Comparison of ENCODE assay signal across 8 mouse cellular contexts in the genomic region with DNA sequence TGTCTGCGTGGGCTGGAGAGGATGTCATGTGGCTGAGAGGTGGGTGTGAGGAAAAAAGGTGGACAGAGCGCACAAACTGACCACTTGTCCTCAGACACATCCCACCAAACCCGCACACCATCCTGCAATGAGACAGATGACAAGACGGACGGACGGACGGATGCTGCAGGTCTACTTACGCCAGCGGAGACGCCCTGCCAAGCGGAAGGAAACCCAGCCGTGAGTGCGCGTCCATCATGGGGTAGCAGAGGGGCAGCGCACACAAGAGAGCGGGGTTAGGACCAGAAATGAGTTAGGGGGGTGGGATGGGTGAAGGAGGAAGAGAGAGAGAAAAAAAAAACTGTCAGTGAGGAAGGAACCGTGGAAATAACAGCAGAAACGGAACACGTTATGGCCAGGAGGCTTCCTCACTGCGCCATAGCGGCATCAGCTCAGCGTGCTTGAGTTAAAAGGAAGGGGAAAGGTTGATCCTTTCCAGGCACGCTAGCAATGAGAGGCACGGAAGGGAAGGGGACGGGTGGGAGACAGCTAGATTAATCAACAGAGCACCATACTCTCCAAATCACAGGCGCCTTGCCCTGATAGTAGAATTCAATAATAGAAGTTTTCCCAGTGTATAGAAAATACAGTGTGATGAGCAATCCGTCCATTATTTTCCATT. TPM values are rescaled to one million over a fixed set of nuclear protein-coding genes. Genes with fewer than 3 reads are reported as not detected.
A peak's percentile ranks its signal among the peaks of the same experiment; 100 is the strongest.
DNase-seq lines count a peak whose midpoint lies in the region; ATAC-seq and TF ChIP-seq lines count a peak whose summit lies in the region.

No protein-coding gene starts in this region.

- DNase-seq in cerebellum, adult 2 months, result peak in 1 of 2 experiments; percentile 36
- DNase-seq in cerebellum, postnatal 14 days, result no peak
- no peak for DNase-seq in urinary bladder, postnatal 25 days (ENCODE audit: low spot score)
- no peak for DNase-seq in urinary bladder, postnatal 4 days (ENCODE audit: low spot score in 2 of 2)

- H3K9ac ChIP-seq in limb, embryonic 12.5 days (replicated peaks), result no peak overlapping the region; the same call in 1 of the 2 replicates
- H3K9ac ChIP-seq in stomach, embryonic 16.5 days (ENCODE audit: low read length), result peak overlapping the region; percentile 44

- no peaks in the 10 kb centered on the region for H3K36me3 ChIP-seq in megakaryocyte, embryonic 14.5 days (replicated peaks; ENCODE audit: low read length)
- H3K36me3 ChIP-seq in limb, embryonic 12.5 days, result no peaks in the 10 kb centered on the region
- H3K36me3 ChIP-seq in stomach, embryonic 16.5 days (ENCODE audit: control insufficient read depth, insufficient read depth, low read length), result no peaks in the 10 kb centered on the region

- WGBS in cerebellum, adult 2 months, result 31% methylated on average over 27 of the region's 27 CpGs
- WGBS in limb, embryonic 12.5 days, result 32% methylated on average over 27 of the region's 27 CpGs
- 23% methylated on average over 27 of the region's 27 CpGs for WGBS in stomach, embryonic 16.5 days

- H3K4me2 ChIP-seq in limb, embryonic 12.5 days, result peak overlapping the region; percentile 57
- peak overlapping the region; percentile 61 for H3K4me2 ChIP-seq in stomach, embryonic 16.5 days (ENCODE audit: low read depth, low read length)

- H3K9me3 ChIP-seq in megakaryocyte, embryonic 14.5 days, result no peaks in the 10 kb centered on the region
- H3K9me3 ChIP-seq in limb, embryonic 12.5 days, result no peaks in the 10 kb centered on the region
- H3K9me3 ChIP-seq in stomach, embryonic 16.5 days (replicated peaks; ENCODE audit: control insufficient read depth, low read length), result no peaks in the 10 kb centered on the region

- peak overlapping the region; percentile 86 for H3K4me3 ChIP-seq in cerebellum, adult 2 months (replicated peaks; ENCODE audit: insufficient read depth, low read depth, low read length)
- H3K4me3 ChIP-seq in megakaryocyte, embryonic 14.5 days (replicated peaks), result peak overlapping the region; percentile 44
- H3K4me3 ChIP-seq in limb, embryonic 12.5 days (replicated peaks), result peak overlapping the region; percentile 22
- H3K4me3 ChIP-seq in stomach, embryonic 16.5 days (replicated peaks; ENCODE audit: low read length), result peak overlapping the region; percentile 31

- H3K27me3 ChIP-seq in cerebellum, adult 2 months (ENCODE audit: control insufficient read depth, insufficient read depth, low read length), result no peaks in the 10 kb centered on the region
- peaks cover 41% of the 10 kb centered on the region for H3K27me3 ChIP-seq in megakaryocyte, embryonic 14.5 days (replicated peaks)
- peaks cover 4% of the 10 kb centered on the region for H3K27me3 ChIP-seq in limb, embryonic 12.5 days
- no peaks in the 10 kb centered on the region for H3K27me3 ChIP-seq in stomach, embryonic 16.5 days (ENCODE audit: control insufficient read depth, insufficient read depth, low read length)

- ATAC-seq in megakaryocyte, adult 5-6 weeks (ENCODE audit: poor library complexity, severe bottlenecking), result no peak
- no peak for ATAC-seq in limb, embryonic 12.5 days (ENCODE audit: insufficient number of reproducible peaks, insufficient read depth, low FRiP score, low TSS enrichment, low read depth)
- no peak for ATAC-seq in stomach, embryonic 16.5 days (ENCODE audit: insufficient read depth, low FRiP score)

- H3K27ac ChIP-seq in cerebellum, adult 2 months (ENCODE audit: insufficient read depth, low read length), result no peak overlapping the region
- no peak overlapping the region for H3K27ac ChIP-seq in limb, embryonic 12.5 days
- no peak overlapping the region for H3K27ac ChIP-seq in stomach, embryonic 16.5 days (ENCODE audit: low read length)

- peaks cover 15% of the 10 kb centered on the region for H3K4me1 ChIP-seq in cerebellum, adult 2 months (ENCODE audit: control insufficient read depth, insufficient read depth, low read length)
- H3K4me1 ChIP-seq in megakaryocyte, embryonic 14.5 days, result peaks cover 15% of the 10 kb centered on the region
- H3K4me1 ChIP-seq in limb, embryonic 12.5 days (replicated peaks), result peaks cover 53% of the 10 kb centered on the region
- H3K4me1 ChIP-seq in stomach, embryonic 16.5 days (ENCODE audit: control insufficient read depth, insufficient read depth, low read length), result peaks cover 18% of the 10 kb centered on the region

- no peak for TF ChIP-seq CTCF in cerebellum, adult 2 months (IDR thresholded peaks at IDR 0.05; ENCODE audit: borderline replicate concordance, insufficient read depth, low read depth, low read length)

- TF ChIP-seq POLR2A in cerebellum, adult 2 months (IDR thresholded peaks at IDR 0.05; ENCODE audit: borderline replicate concordance, insufficient read depth, low read length), result no peak

RNA-seq across cellular contexts. Expression of a gene that starts 18.8 kb away (rescaled TPM):
- polyA plus RNA-seq in cerebellum, adult 2 months (2012; rRNA removed), result 7.0 TPM in 2 replicates
- not detected in 2 replicates for polyA plus RNA-seq in megakaryocyte, embryonic 14.5 days (2012; ENCODE audit: insufficient read depth, low replicate concordance)
- not detected in 2 replicates for total RNA-seq in megakaryocyte, adult 5-6 weeks (2015)
- not detected in 2 replicates for total RNA-seq in megakaryocyte, adult 5-6 weeks (2017)
- 1.9 and 3.3 TPM in 2 replicates for polyA plus RNA-seq in limb, embryonic 12.5 days (2016; fragmentation: Nextera tagmentation; extraction: Ambion mirVana)
- 4.4 and 30.9 TPM in 2 replicates for polyA plus RNA-seq in stomach, embryonic 16.5 days (2015; fragmentation: Nextera tagmentation; extraction: Ambion mirVana)

RNA-seq across cellular contexts. Expression of a gene that starts 30.3 kb away (rescaled TPM):
- polyA plus RNA-seq in cerebellum, adult 2 months (2012; rRNA removed), result 0.17 and 0.33 TPM in 2 replicates
- polyA plus RNA-seq in megakaryocyte, embryonic 14.5 days (2012; ENCODE audit: insufficient read depth, low replicate concordance), result not detected in 2 replicates
- not detected in 2 replicates for total RNA-seq in megakaryocyte, adult 5-6 weeks (2015)
- not detected in 2 replicates for total RNA-seq in megakaryocyte, adult 5-6 weeks (2017)
- polyA plus RNA-seq in limb, embryonic 12.5 days (2016; fragmentation: Nextera tagmentation; extraction: Ambion mirVana), result 0.10 TPM in 1 of 2 replicates, not detected in the other
- polyA plus RNA-seq in stomach, embryonic 16.5 days (2015; fragmentation: Nextera tagmentation; extraction: Ambion mirVana), result 0.06 TPM in 1 of 2 replicates, not detected in the other

RNA-seq across cellular contexts. Expression of a gene that starts 47.1 kb away (rescaled TPM):
- polyA plus RNA-seq in cerebellum, adult 2 months (2012; rRNA removed), result not detected in 2 replicates
- not detected in 2 replicates for polyA plus RNA-seq in megakaryocyte, embryonic 14.5 days (2012; ENCODE audit: insufficient read depth, low replicate concordance)
- total RNA-seq in megakaryocyte, adult 5-6 weeks (2015), result not detected in 2 replicates
- total RNA-seq in megakaryocyte, adult 5-6 weeks (2017), result not detected in 2 replicates
- polyA plus RNA-seq in limb, embryonic 12.5 days (2016; fragmentation: Nextera tagmentation; extraction: Ambion mirVana), result not detected in 2 replicates
- not detected in 2 replicates for polyA plus RNA-seq in stomach, embryonic 16.5 days (2015; fragmentation: Nextera tagmentation; extraction: Ambion mirVana)

Comparison
In these comparisons a context has a peak if more than half of its experiments do, and no peak if none do; other contexts are left out.
1. H3K4me3 ChIP-seq: peak in every context shown above with its lines; median percentile 86 in cerebellum, adult 2 months; 44 in megakaryocyte, embryonic 14.5 days; 31 in stomach, embryonic 16.5 days; 22 in limb, embryonic 12.5 days.